Mouse (Mus musculus): Measurements from ENCODE around the gene Vps29.
A peak's percentile ranks its signal among the peaks of the same experiment; 100 is the strongest.

The Vps29 gene

GRCm38 (mm10) chr5:122336554-122337294, 17.4 kb upstream of the Vps29 start:
- DNase-seq = peak; percentile 55

GRCm38 (mm10) chr5:122342874-122343273, 11.3 kb upstream of the Vps29 start:
- no peak for DNase-seq

- peak; percentile 32 for DNase-seq
These were observed 10.4 kb upstream of the Vps29 start for GRCm38 (mm10) chr5:122343768-122344167.

- DNase-seq = peak; percentile 85
These were observed 9.9 kb upstream of the Vps29 start for GRCm38 (mm10) chr5:122344260-122344659.

GRCm38 (mm10) chr5:122345777-122346176, 8.4 kb upstream of the Vps29 start:
- DNase-seq = peak; percentile 15

- DNase-seq = no peak
These were observed 411 bp downstream of the Vps29 start for GRCm38 (mm10) chr5:122354492-122355067.

- DNase-seq = no peak
These were observed 17.5 kb downstream of the Vps29 start, which contains the start of gene Gpn3 for GRCm38 (mm10) chr5:122371591-122372191. Gene Gpn3, plus strand, starts transcription at chr5:122371876.

GRCm38 (mm10) chr5:122372192-122372769, 18.1 kb downstream of the Vps29 start, which contains the start of gene Fam216a:
Gene Fam216a, minus strand, starts transcription at chr5:122372364.
- peak; percentile 99 for DNase-seq

- no peak for DNase-seq
These were observed 18.7 kb downstream of the Vps29 start for GRCm38 (mm10) chr5:122372878-122373277.

GRCm38 (mm10) chr5:122377101-122377833, 23.1 kb downstream of the Vps29 start:
- DNase-seq = no peak

GRCm38 (mm10) chr5:122378171-122378570, 24.0 kb downstream of the Vps29 start:
- DNase-seq = no peak

- DNase-seq = peak; percentile 86
These were observed 25.4 kb downstream of the Vps29 start for GRCm38 (mm10) chr5:122379374-122380155.

GRCm38 (mm10) chr5:122390006-122390405, 35.8 kb downstream of the Vps29 start:
- no peak for DNase-seq

- DNase-seq = no peak
These were observed 36.5 kb downstream of the Vps29 start for GRCm38 (mm10) chr5:122390671-122391070.

- no peak for DNase-seq
These were observed 37.1 kb downstream of the Vps29 start for GRCm38 (mm10) chr5:122391178-122391785.

GRCm38 (mm10) chr5:122391786-122392180, 37.6 kb downstream of the Vps29 start, which contains the start of gene Arpc3:
Gene Arpc3, plus strand, starts transcription at chr5:122391878.
- DNase-seq = peak; percentile 93

GRCm38 (mm10) chr5:122392227-122393004, 38.2 kb downstream of the Vps29 start:
- no peak for DNase-seq

- peak; percentile 90 for DNase-seq
These were observed 39.7 kb downstream of the Vps29 start for GRCm38 (mm10) chr5:122393887-122394286.

GRCm38 (mm10) chr5:122396791-122397190, 42.6 kb downstream of the Vps29 start:
- peak; percentile 88 for DNase-seq

- DNase-seq = no peak
These were observed 43.3 kb downstream of the Vps29 start for GRCm38 (mm10) chr5:122397495-122397894.

- no peak for DNase-seq
These were observed 45.7 kb downstream of the Vps29 start for GRCm38 (mm10) chr5:122399871-122400270.

Data from lung, postnatal 36 days (tissue).